Mouse (Mus musculus) frontal cortex, postnatal 14 days (tissue): ENCODE results near the gene Gm773.
"Not testable (repeated sequence)": the region's sequence is repeated elsewhere in the genome, so short reads cannot be mapped to it uniquely, and the experiment has no call there.

Source experiments
- DNase-seq, 2 experiments: peaks; one replicate each; pipeline ENCODE4 v3.0.0; 2022; ENCODE audit warnings: low spot score in 2 of 2

Gm773 gene

DNA sequence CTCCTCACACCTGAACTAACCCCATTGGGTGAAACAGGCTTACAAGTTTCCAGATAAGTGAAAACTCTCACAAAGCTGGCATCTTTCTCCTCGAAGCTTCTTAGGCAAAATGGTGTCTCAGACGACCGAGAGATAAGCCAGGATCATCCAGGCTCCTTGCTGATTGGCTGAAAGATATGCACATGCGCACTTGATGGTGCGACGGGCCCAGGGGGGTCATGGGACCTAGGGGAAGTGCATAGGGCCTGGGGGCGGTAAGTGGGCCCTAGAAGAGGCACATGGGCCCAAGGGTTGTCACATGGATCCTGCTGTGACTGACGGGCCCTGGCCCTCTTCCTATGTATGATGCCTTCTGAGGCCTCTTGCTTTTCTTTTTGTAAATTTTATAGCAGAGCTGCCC is at the start of gene Gm773:
Gm773 (minus strand) TSS at position 111 of the 400 bp plus-strand sequence.
- no peak for DNase-seq

- DNase-seq = not testable (repeated sequence)
These were observed 26.2 kb downstream of the Gm773 start for GRCm38 (mm10) chrX:56186449-56186848.

- DNase-seq = no peak
These were observed 61.3 kb downstream of the Gm773 start for GRCm38 (mm10) chrX:56151396-56151795.
